Mouse (Mus musculus): ENCODE measurements around the gene Tcp11l2.

DNA sequence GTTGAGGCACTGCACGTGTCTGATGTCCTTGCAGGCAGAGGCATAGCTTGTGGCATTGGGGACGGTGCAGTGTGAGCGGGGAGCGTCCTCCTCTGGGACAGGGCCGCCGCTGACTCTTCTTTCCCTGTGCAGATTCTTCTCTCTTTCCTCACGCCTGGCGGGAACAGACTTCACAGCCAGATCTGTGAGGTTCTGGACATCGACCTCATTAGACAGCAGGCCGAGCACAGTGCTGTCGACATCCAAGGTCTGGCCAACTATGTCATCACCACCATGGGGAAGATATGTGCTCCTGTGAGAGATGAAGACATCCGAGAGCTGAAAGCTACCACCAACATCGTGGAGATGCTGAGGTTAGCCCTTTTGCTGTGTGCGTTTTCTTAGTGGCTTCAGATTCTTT, 14.5 kb downstream of the Tcp11l2 start:
- no peak for TF ChIP-seq CTCF (IDR thresholded peaks at IDR 0.05; ENCODE audit: control insufficient read depth, insufficient read depth, insufficient replicate concordance, low read depth, low read length)
- no peak for TF ChIP-seq POLR2A (IDR thresholded peaks at IDR 0.05; ENCODE audit: control insufficient read depth, low read depth, low read length)
